Mouse (Mus musculus) erythroblast, adult 5-6 weeks (primary cell): ENCODE results near the gene Parm1. TPM values are rescaled to one million over a fixed set of nuclear protein-coding genes. Genes with fewer than 3 reads are reported as not detected.

ENCODE experiments used
- ATAC-seq: replicated peaks from 2 replicates; pipeline ENCODE4 v1.8.0; 2016; ENCODE audit warnings: moderate number of reproducible peaks, mild to moderate bottlenecking, moderate TSS enrichment, inconsistent platforms; ENCODE audit not compliant: poor library complexity, low FRiP score, severe bottlenecking
- total RNA-seq, 2 experiments: library from RNA; stranded (forward) in 1 of 2; stranded (reverse) in 1 of 2; fragments of 150-400 nt in 1 of 2; fragments of 200-764, 138-1000 nt in 1 of 2; gene quantifications; 2 replicates each; pipeline versions ENCODE4 v1.2.3 to v1.2.4; 2015 to 2017; ENCODE audit warnings: low replicate concordance in 2 of 2

Gene Parm1
- total RNA-seq, 2 experiments from 2014 or later: not detected

- no peak for ATAC-seq
Measured at GRCm38 (mm10) chr5:91629472-91629871, 112.1 kb downstream of the Parm1 start.

GRCm38 (mm10) chr5:91651330-91651729 lies 133.9 kb downstream of the Parm1 start:
- ATAC-seq: no peak

GRCm38 (mm10) chr5:91653061-91653915 lies 135.9 kb downstream of the Parm1 start:
- no peak for ATAC-seq

- no peak for ATAC-seq
Measured at GRCm38 (mm10) chr5:91654331-91655048, 137.1 kb downstream of the Parm1 start.

- no peak for ATAC-seq
Measured at GRCm38 (mm10) chr5:91655263-91655662, 137.8 kb downstream of the Parm1 start.

- ATAC-seq: no peak
Measured at GRCm38 (mm10) chr5:91662715-91663114, 145.3 kb downstream of the Parm1 start.

GRCm38 (mm10) chr5:91667127-91667526 lies 149.7 kb downstream of the Parm1 start:
- no peak for ATAC-seq

- no peak for ATAC-seq
Measured at GRCm38 (mm10) chr5:91669235-91669634, 151.8 kb downstream of the Parm1 start.

Other genes with a start within 250 kb of the Parm1 start
- gene Btc, start 114.6 kb upstream of the Parm1 start, total RNA-seq (2015; ENCODE audit: low replicate concordance): not detected in 2 replicates
- gene Btc, start 114.6 kb upstream of the Parm1 start, total RNA-seq (2017; ENCODE audit: low replicate concordance): not detected in 2 replicates